Mouse (Mus musculus): ENCODE results near the gene Dclre1c.

DNA sequence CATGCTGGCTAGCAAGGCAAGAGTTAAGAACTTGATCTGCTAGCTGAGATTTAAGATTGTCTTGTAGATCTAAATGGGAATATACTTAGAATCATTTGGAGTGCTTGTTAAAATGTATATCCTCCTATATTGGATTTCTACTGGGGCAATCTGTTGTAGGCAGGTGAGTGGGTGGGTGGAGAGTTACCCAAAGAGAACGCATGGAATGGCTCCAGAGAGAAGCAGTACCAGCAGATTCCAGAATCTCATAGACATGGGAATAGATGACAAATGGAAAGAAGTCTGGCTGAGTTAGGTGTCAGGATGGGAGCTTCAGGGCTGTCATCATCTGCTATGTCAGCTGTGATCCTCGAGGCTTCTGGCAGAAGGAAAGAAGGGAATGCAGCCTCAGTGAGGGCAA, 25.5 kb downstream of the Dclre1c start:
- TF ChIP-seq CTCF (conservative IDR thresholded peaks at IDR 0.05; ENCODE audit: insufficient read depth, insufficient read length, low read depth, low read length) = no peak
- TF ChIP-seq POLR2A (IDR thresholded peaks at IDR 0.05; ENCODE audit: low read depth, low read length) = no peak
